Mouse (Mus musculus) fibroblast of lung, adult 2 months (primary cell): Measurements from ENCODE around the gene Plet1.

Experiments
- DNase-seq: peaks from one replicate; pipeline ENCODE4 v3.0.0-alpha.2; 2011; ENCODE audit warnings: low read depth

Plet1 gene

DNA sequence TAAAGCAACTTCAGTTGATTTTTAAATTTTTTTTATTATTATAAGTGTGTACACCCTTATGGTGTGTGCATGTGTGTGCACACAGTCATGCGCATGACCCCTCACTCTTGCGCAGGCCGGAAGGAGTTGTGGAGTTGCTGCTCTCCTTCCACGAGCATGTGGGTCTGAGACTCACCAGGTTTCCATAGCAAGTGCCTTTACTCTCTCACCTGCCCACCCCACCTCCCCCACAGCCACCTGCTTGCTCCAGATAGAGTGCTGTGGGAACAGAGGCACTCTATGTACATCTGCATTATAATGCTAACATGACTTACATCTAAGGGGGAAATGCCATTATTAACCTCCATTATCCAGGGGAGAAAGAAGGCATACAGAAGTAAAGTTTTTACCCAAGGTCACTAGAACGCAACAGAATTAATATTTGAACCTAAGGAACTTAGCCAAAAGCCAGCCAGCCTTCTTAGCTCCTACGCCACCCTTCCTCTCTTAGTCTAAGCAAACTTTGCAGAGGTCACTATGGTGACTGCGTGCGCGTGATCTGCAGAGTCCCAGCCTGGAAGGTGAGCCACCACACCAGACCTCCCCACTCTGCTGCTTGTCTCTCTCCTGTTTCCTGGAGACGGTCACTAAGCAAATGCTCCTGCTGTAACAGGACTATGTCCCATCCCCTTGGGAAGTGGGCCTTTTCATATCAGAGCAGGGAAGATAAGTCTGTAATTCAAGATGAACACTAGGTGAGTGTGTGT, 1.3 kb downstream of the Plet1 start:
- DNase-seq: no peak

DNA sequence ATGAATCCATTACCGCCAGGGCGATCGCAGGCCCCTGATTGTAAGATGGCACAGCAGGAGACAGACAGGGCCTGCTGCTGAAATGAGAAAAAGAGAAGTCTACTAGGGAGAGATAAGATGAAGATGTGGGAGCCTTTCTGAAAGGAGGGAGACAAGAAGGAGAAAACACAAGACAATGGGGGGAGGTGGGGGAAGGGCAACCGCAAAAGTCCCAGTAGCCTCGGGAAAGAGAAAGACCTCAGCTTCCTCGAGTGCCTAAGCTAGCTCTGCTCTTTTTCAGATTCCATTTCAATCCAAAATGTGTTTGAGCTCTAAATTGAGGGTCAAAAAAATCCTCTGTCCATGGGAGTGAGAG, 1.8 kb downstream of the Plet1 start:
- DNase-seq: no peak

DNA sequence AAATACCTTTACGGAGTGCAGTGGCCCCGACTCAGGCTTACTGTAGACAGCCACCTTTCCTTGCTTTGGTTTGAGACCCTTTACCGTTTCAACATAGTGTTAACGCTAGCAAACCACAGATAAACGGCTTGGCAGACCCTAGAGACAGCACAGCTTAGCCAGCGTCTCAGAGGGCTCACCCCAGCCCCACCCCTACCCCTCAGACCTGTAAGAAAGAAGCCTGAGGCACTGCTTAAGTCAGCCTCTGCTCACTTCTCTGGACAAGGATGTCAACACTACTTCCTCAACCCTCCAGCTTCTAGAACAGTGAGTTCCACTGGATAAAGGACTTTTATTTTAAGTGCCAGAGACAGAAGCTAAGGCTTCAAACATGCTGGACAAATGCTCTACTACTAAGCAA, 2.2 kb downstream of the Plet1 start:
- no peak for DNase-seq

DNA sequence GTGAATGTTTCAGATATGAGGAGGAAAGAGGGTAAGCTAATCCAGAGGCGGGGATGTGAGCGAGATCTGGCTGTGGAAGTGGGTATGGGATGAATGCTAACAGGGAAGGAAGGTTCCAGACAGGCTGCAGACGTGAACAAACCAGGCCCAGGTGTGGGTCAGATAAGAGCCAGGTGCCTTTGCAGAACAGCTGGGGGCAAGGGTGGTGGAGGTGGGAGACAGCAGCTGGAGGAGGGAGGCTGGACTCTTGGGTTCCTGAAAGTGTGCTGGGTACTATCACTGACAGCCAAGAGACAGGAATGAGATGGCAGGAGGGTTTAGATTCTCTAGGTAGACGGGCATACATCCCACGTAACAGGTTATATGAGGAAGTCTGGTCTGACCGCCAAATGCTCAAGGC, 2.8 kb downstream of the Plet1 start:
- DNase-seq: no peak

DNA sequence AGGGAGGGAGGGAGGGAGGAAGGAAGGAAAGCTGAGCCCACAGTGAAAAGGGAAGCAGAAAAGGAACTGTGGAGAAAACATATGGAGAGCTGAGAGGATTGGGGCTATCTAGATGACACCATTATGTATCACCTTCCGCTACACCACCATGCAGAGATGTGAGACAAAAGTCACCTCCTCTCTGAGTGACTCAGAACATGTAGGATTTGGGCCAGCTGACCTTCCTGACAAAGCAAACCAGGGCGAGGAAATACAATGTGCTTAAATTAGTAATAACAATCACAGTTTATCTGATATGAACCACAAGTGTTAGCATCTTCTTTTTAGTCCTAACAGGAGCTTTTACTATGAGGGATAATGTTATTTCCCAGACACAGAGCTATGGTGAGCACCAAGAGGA, 3.2 kb downstream of the Plet1 start:
- DNase-seq: no peak

DNA sequence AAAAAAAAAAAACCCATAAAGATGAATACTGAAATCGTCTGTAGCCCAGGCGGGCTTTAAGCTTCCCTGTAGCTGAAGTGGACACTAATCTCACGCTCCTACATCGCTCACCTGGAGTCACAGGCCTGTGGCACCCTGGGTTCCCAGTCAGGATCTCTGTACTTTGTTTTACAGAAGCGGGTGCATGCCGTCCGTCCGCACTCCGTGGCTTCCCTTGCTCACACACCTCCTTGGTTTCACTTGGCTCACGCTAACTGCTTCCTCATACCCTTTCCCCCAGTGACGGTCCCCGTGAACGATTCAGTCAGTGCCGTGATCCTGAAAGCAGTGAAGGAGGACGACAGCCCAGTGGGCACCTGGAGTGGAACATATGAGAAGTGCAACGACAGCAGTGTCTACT, 4.5 kb downstream of the Plet1 start:
- DNase-seq: no peak

DNA sequence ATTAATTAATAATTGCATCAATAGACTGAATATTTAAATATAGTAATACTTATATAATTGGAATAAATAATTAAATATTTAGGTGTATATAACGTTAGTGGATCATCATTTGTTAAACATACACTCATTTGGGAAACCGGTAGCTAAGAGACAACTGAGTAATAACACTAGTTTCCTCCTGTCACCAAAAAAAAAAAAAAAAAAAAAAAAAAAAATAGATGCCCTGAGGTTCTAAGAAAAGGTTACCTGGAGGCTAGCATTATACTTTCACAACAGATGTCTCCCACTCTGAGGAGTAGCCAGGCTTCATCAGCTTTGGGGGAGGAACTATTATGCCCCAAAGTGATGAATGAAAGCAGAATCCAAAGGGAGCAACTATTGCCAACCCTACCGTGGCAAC, 5.5 kb downstream of the Plet1 start:
- DNase-seq: no peak

DNA sequence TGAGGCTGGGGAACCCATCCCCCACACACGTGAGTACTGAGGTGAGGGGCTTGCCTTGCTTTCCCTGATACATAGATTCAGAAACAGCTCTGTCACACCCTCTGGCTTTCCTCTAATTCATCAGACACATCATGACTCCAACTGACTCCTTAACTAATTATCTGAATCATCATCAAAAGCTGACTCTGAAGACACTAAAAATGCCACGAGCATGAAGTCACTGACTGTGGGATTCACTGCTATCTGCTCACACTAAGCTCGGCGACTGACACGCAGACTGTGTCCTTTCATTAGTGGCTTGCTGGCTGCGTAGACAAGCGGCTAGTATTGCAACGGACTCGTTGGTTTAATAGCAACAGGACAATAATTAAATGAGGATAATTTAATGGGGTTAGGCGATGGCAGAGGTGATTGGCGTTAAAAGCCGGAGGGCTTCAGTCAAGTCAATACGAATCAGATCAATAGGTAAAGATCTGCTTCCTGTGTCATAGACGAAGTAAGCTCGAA, 6.2 kb downstream of the Plet1 start:
- DNase-seq: no peak

DNA sequence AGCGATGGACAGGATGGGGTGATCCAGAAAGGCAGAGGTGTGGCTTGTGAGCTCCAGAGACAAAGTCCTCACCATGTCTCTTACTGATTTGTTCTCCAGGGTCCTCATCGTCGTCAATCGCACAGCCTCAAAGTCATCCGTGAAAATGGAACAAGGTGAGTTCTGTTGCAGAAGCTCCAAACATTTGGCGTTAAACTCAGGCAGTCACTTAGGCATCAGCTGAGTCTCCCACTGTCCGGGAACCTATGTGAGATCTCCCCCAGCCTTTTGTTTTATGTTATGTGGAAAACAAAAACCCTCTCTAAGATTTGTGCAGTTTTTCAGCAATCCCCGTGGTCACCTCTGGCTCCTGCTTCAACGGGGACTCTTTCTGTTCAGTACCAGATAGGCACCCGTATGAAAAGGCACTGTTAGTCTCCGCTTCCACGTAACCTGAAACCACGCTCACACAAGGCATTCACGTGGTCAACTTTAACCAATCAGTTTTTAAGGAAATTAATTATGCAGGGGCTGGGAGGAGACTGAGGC, 6.7 kb downstream of the Plet1 start:
- no peak for DNase-seq

DNA sequence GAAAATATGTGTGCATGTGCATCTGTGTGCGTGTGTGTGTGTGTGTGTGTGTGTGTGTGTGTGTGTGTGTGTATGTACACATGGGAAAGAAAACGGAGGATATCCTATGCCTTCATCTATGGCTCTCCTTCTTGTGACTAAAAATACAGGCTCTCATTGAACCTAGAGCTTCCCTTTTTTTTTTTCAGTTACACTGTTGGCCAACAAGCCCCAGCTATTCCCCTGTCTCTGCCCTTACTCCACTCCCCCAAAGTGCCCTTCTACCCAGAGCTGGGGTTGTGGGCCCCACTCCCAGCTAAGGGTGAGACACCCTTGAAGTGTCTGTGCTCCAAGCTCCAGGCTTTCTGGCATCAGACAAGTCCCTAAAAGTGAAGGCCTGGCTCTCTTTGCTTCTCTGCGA, 8.6 kb downstream of the Plet1 start:
- no peak for DNase-seq

DNA sequence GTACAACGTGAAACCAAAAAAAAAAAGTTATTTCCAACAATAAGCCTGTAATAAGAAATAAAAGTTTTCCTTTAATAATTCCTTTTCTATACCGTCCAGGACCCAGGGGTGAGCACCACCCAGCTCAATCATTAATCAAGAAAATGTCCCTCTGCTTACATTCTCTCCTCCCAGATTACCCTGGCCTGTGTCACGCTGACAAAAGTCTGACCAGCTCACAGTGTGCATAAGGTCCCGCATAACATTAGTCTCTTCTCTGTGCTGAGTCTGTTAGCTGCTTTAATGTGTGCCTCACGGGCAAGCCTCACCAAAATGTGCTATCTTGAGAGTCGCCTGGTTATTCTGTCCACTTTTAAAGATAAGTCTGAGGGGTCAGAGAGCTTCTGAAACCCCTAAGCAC, 11.1 kb downstream of the Plet1 start:
- DNase-seq: no peak

DNA sequence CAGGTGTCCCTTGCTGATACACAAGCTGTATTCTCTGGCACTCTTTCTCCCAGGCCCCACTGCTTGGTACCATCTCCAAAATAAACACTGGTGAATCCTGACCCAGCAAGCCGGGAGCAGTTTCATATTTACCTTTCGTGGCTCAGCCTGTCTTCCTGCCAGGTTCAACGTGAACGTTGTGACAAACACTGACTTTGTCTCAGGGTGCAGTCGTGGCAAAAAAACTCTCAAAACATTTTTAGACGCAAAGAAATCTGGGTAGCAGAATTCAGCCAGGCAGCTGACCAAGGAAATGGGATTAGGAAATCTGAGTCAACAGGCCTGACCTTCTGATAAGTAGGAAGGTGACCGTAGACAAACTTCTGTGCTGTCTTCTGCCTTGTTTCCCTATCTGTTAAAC, 13.2 kb downstream of the Plet1 start:
- DNase-seq: no peak

DNA sequence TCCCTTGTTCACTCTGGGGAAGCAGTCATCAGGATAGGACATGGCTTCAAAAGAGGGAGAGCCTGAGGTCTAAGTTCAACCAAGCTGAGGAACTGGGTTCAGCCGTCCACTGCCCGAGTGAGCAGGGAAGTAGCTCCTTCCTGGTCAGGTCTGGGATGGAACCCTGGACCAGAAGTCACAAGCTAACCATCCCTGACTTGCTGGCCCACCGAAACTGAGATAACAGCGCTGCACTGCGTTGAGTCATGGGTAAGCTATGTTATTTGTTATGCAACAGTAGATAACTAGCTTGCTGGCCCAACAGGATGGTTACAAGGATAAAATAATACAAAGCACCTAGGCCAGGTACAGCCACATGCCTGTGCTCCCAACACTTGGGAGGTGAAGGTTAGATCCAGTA, 21.1 kb downstream of the Plet1 start:
- no peak for DNase-seq

DNA sequence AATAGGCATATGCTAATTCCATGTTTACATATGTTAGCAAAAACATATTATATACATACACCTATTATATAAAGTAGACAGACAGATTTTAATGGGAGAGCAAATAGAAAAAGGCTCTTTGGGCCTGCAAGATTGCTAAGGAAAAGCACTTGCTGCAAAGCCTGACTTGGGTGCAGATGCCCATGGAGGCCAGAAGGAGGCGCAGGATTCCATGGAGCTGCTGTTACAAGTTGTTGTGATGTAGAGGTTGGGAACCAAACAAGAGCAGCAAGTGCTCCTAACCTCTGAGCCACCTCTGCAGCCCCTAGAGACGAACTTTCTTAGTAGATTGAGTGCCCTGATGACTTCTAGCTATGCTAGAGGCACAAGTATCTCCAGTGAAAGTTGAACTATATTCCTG, 24.5 kb downstream of the Plet1 start:
- no peak for DNase-seq

DNA sequence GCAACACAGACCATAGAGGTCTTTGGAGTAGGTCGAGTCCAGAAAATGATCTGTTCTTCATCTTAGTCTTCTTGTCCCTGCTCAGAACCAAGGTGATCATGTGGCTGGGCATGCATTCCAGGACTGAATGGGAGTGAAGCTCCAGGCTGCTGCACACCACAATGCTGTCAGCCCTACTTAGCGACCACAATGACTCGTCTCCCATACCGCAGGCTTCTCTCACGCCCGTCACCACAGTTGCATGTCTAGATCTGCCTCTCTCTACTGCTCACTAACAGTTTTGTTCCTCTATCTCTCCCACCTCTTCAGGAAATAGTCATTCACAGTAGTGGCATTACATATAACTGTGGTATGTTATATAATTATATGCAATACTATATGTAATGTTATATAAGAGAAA, 26.4 kb downstream of the Plet1 start:
- DNase-seq: no peak

DNA sequence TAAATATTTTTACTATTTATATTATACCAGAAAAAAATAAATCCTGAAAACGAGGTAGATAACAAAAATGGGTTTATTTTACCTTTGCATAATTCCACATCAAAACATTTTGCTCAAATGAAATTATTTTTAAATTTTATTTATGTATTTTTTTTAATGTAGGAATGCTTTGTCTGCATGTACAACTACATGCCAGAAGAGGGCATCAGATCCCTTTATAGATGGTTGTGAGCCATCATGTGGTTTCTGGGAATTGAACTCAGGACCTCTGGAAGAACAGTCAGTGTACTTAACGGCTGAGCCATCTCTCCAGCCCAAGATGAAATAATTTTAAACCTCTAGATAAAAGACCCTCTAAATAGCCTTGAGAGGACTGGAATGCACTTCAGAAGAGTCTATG, 27.2 kb downstream of the Plet1 start:
- DNase-seq: no peak

DNA sequence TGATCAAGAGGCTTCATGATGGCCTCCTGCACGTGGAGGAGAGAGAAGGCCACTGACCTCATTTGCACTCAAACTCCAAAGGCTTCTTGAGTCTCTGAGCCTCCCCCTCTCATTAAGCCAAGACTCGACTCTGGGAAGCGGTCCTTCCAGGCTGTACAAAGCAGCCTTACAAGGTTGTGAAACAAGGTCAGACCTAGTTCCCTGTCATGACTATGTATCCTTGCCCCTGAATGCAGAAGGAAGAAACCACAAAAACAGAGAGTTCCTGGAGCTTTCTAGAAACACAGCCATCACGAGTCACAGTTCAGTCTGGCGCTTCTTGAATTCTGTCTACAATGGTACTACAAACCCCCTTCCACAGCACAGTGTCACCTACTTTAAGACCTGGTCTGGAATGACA, 28.2 kb downstream of the Plet1 start:
- no peak for DNase-seq

DNA sequence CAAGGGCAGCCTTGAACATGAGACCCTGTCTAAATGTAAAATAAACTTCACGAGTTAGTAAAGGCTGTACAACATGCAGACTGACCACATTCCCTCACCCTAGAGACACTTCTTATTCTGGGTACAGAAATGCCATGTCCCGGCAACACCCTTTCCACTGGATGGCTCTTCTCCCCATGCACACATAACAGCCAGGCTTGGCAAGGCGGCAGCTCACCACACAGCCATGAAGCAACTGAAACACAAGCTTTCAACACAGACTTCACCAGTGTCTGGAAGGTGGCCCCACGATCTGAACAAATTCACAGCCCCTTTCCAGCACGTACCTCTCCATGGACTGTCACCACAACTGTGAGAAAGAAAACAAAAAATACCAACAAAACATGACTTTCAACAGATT, 30.6 kb downstream of the Plet1 start:
- no peak for DNase-seq

DNA sequence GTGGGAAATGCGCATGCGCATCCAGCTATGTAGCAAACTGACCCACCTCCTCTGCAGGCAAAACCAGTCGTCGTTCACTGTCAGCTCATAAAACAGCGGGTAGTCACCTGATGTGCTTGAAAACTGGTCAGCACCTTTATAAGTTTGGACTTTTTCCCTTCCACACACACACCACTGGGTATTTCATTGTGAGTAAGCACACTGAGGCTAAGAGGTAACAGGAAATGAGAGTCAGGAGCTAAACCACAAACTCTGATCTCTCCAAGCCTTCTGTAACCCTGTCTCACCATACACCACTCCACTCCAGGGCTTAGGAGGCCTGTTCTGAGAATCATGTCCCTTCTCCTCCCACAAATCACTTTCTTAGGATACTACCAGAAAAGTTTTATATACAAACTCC, 31.3 kb downstream of the Plet1 start:
- no peak for DNase-seq

DNA sequence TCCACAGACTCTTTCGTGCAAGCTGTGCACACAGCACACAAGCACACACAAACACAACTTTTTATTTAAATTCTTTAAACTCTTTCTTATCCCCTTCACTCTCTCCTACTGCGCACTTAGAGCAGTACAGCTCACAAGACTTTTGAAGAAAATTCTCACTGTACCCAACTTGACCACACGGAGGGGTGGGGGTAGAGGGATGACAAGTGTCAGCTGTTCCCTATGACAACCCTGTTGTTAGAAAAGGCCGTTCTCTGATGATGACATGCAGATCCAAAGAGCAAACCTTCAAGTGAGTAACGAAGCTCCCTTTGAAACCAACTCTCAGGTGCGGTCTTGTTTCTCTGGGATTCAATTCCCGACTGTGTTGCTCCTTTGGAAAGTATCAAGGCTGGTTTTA, 33.5 kb downstream of the Plet1 start:
- no peak for DNase-seq

DNA sequence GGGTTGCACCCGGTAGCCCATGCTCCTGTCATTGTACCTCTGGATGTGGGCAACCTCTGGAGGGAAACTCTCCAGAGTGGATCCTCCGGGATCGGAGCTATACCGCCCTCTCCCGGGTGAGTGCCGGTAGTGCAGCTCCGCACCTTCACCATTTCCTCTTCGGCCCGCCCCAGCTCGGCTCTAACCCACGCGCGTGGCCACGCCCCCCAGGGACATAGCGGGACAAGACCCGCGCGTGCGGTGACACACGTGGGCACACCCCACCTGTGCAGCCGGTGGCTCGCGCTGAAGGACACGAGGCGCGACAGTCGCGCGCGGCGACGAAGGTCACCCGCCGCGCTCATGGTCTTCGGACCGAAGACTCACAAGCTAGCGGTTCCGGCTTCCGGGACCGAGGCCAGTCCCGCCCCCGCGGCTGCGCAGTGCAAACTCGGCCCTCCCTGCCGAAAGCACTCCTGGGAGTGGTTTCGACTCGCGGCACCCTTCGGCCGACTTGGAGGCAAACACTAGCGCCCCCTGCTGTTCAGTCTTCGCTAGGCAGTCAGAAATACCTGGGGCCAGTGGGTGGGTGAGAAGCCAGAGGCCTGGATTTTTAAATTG, 34.1 kb downstream of the Plet1 start, which contains the start of gene Pts:
Gene Pts, minus strand, starts transcription at position 432 of the 600 bp plus-strand sequence.
- DNase-seq: peak; percentile 92

DNA sequence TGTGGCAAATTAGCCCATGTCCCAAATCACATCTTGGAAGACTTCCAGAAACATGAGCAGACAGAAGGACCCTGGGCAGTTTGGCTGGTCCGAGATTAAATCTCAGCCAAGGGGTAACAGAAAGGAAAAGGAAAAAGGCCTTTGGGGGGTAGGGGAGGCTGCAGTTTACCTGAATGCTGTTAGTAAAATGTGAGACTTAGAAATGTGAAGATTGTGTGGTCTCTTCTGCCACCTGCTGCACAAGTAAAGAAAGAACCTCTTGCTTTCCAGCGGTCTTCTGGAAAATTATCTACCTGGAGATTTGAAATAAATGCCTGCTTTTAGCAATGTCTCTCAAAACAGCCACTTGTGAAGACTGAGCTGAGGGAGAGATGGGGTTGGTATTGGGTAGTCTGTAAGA, 36.6 kb downstream of the Plet1 start:
- DNase-seq: no peak

DNA sequence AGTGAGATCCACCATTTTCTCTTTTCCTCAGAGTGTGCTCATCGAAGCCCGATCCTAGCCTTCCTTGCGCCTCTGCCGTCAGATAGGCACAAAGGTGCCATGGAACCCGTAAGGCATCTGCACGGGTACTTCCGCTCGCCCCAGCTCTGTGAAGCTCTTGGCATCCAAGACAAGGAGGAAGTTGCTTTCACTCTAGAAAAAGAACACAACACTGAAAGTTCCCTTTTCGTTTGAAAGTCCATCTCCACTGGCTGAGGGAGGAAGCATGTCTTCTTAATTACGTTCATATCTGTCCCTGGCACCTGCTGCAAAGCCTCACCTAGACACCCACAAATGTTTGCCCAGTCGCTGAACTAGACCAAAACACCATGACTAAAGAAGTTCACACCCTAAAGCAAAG, 39.0 kb downstream of the Plet1 start:
- no peak for DNase-seq

DNA sequence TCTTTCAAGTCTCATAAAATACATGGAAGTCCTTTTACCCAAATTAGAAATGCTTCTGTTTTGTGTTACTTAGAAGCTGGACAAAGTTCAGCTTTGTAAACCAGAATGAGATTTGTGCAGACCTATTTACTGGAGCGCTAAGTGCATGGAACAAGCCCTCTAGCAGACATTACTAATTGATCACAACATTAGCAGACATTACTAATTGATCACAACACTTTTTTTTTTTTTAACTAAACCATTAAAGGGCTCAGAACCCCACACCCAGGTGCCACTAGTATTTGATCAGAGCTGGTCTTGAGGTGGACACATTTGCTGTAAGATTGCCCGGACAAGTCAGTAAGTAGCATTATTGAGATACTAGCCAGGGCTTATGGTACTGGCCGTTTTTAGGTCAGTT, 39.5 kb downstream of the Plet1 start:
- DNase-seq: no peak
